Mouse (Mus musculus) CH12.LX (cell line): Measurements from ENCODE around the gene March6. TPM values are rescaled to one million over a fixed set of nuclear protein-coding genes. Genes with fewer than 3 reads are reported as not detected.

ENCODE experiments used
- DNase-seq: peaks from one replicate; pipeline ENCODE4 v3.0.0-alpha.2; 2013; ENCODE audit errors: extremely low read depth
- H3K27ac ChIP-seq: 2 replicates; pipeline ENCODE4 v1.5.1; 2012; ENCODE audit warnings: low read depth, mild to moderate bottlenecking, control low read depth, moderate library complexity; ENCODE audit not compliant: insufficient read depth
- H3K27me3 ChIP-seq: replicated peaks from 2 replicates; pipeline ENCODE3; 2012; ENCODE audit warnings: inconsistent platforms
- H3K36me3 ChIP-seq, 2 experiments: replicated peaks in 1 of 2; 2 replicates each; pipeline versions ENCODE3 to v1.6.1; 2012; ENCODE audit warnings: inconsistent platforms in 1 of 2, low read length in 1 of 2, mild to moderate bottlenecking in 1 of 2, mixed read lengths in 1 of 2, moderate library complexity in 1 of 2; ENCODE audit not compliant: control insufficient read depth in 1 of 2, insufficient read depth in 1 of 2
- H3K4me1 ChIP-seq, 2 experiments: 2 replicates each; pipeline ENCODE4 v1.6.1; 2012; ENCODE audit warnings: inconsistent platforms in 1 of 2, moderate library complexity in 1 of 2; ENCODE audit not compliant: insufficient read depth in 2 of 2, control insufficient read depth in 1 of 2
- H3K4me2 ChIP-seq: 2 replicates; pipeline ENCODE4 v1.6.1; 2012; ENCODE audit warnings: low read depth, mild to moderate bottlenecking, control low read depth; ENCODE audit not compliant: poor library complexity, insufficient read depth, severe bottlenecking
- H3K4me3 ChIP-seq, 3 experiments: fragments of 150-350 bp in 1 of 3; sonication (generic) in 1 of 3; replicated peaks in 1 of 3; 2 replicates each; pipeline versions ENCODE3 to v1.5.1; 2011 to 2012; ENCODE audit warnings: low read depth in 2 of 3, low read length in 2 of 3, mild to moderate bottlenecking in 2 of 3, moderate library complexity in 2 of 3, control low read depth in 1 of 3, improper control_type of control experiment in 1 of 3, inconsistent platforms in 1 of 3, mixed read lengths in 1 of 3; ENCODE audit not compliant: poor library complexity in 1 of 3
- H3K79me2 ChIP-seq: replicated peaks from 2 replicates; pipeline ENCODE4 v1.6.1; 2012; ENCODE audit warnings: mild to moderate bottlenecking, moderate library complexity; ENCODE audit not compliant: control insufficient read depth, poor library complexity, insufficient read depth, severe bottlenecking; ENCODE audit errors: extremely low read depth
- H3K9ac ChIP-seq: 2 replicates; pipeline ENCODE4 v1.6.1; 2012; ENCODE audit warnings: low read depth, mild to moderate bottlenecking, control low read depth, moderate library complexity; ENCODE audit not compliant: insufficient read depth
- H3K9me3 ChIP-seq: replicated peaks from 2 replicates; pipeline ENCODE3; 2012; ENCODE audit warnings: low read length, inconsistent platforms, mixed read lengths
- CHD2 ChIP-seq: IDR thresholded peaks from 2 replicates; pipeline ENCODE4 v1.6.1; 2011; ENCODE audit warnings: low read length, improper control_type of control experiment
- CTCF ChIP-seq, 2 experiments: IDR thresholded peaks in 1 of 2; conservative IDR thresholded peaks in 1 of 2; 2 replicates each; pipeline ENCODE4 v1.5.1; 2011 to 2012; ENCODE audit warnings: low read depth in 2 of 2, low read length in 2 of 2, improper control_type of control experiment in 1 of 2, inconsistent platforms in 1 of 2, mild to moderate bottlenecking in 1 of 2, moderate library complexity in 1 of 2
- ETS1 ChIP-seq: conservative IDR thresholded peaks from 2 replicates; pipeline ENCODE4 v1.6.1; 2012; ENCODE audit warnings: low read depth, mild to moderate bottlenecking, inconsistent platforms, low read length, improper control_type of control experiment, moderate library complexity
- GABPA ChIP-seq: IDR thresholded peaks from 2 replicates; pipeline ENCODE4 v1.6.1; 2012; ENCODE audit warnings: low read depth, low read length, improper control_type of control experiment, inconsistent platforms; ENCODE audit not compliant: insufficient replicate concordance
- HCFC1 ChIP-seq: IDR thresholded peaks from 2 replicates; pipeline ENCODE4 v1.6.1; 2012; ENCODE audit warnings: low read depth, mild to moderate bottlenecking, inconsistent platforms, low read length, improper control_type of control experiment
- IRF4 ChIP-seq: IDR thresholded peaks from 2 replicates; pipeline ENCODE4 v1.6.1; 2014; ENCODE audit warnings: low read depth, mild to moderate bottlenecking, inconsistent platforms, low read length, improper control_type of control experiment
- JUND ChIP-seq: conservative IDR thresholded peaks from 2 replicates; pipeline ENCODE4 v1.6.1; 2011; ENCODE audit warnings: low read depth, low read length, improper control_type of control experiment
- MAFK ChIP-seq: IDR thresholded peaks from 2 replicates; pipeline ENCODE4 v1.6.1; 2011; ENCODE audit warnings: low read length, improper control_type of control experiment; ENCODE audit not compliant: insufficient replicate concordance
- MAX ChIP-seq: IDR thresholded peaks from 2 replicates; pipeline ENCODE4 v1.6.1; 2011; ENCODE audit warnings: low read length, improper control_type of control experiment
- MEF2A ChIP-seq: IDR thresholded peaks from 2 replicates; pipeline ENCODE4 v1.6.1; 2014; ENCODE audit warnings: low read depth, mild to moderate bottlenecking, inconsistent platforms, low read length, improper control_type of control experiment, borderline replicate concordance
- MYC ChIP-seq: IDR thresholded peaks from 2 replicates; pipeline ENCODE4 v1.6.1; 2011; ENCODE audit warnings: low read depth, mild to moderate bottlenecking, improper control_type of control experiment, low read length
- NELFE ChIP-seq: IDR thresholded peaks from 2 replicates; pipeline ENCODE4 v1.6.1; 2011; ENCODE audit warnings: low read depth, low read length, improper control_type of control experiment
- PAX5 ChIP-seq: IDR thresholded peaks from 2 replicates; pipeline ENCODE4 v1.6.1; 2012; ENCODE audit warnings: low read length, inconsistent platforms, mixed read lengths
- RAD21 ChIP-seq: IDR thresholded peaks from 2 replicates; pipeline ENCODE4 v1.6.1; 2011; ENCODE audit warnings: low read depth, mild to moderate bottlenecking, low read length, improper control_type of control experiment, moderate library complexity
- SIN3A ChIP-seq: IDR thresholded peaks from 2 replicates; pipeline ENCODE4 v1.6.1; 2012; ENCODE audit warnings: low read length, improper control_type of control experiment, inconsistent platforms
- SMC3 ChIP-seq: IDR thresholded peaks from 2 replicates; pipeline ENCODE4 v1.6.1; 2011; ENCODE audit warnings: low read depth, low read length, improper control_type of control experiment
- TCF12 ChIP-seq: IDR thresholded peaks from 2 replicates; pipeline ENCODE4 v1.6.1; 2014; ENCODE audit warnings: low read depth, mild to moderate bottlenecking, inconsistent platforms, low read length, improper control_type of control experiment
- ZNF384 ChIP-seq: IDR thresholded peaks from 2 replicates; pipeline ENCODE4 v1.6.1; 2012; ENCODE audit warnings: low read depth, low read length, improper control_type of control experiment, inconsistent platforms
- dilution Hi-C: fragments of 300-500 bp; cut with MboI; formaldehyde crosslinking; loops from 2 replicates; pipeline ENCODE4 v1.14.3; 2020; ENCODE audit warnings: low sequenced_read_pairs; ENCODE audit not compliant: extremely low pct_unique_long_range_greater_than_20kb, extremely low pct_ligation_motif_present
- in situ Hi-C: fragments of 300-500 bp; cut with MboI; formaldehyde crosslinking; loops from 3 replicates; pipeline ENCODE4 v1.14.3; 2019; ENCODE audit warnings: low sequenced_read_pairs, low pct_ligation_motif_present, low pct_unique_long_range_greater_than_20kb, mixed read lengths
- polyA plus RNA-seq: library from polyadenylated mRNA; unstranded; fragments of >175 nt; gene quantifications from 2 replicates; pipeline ENCODE4 v1.2.1, GENCODE M21; 2012; ENCODE audit warnings: low read depth; ENCODE audit not compliant: insufficient read length
- total RNA-seq, 2 experiments: library from RNA; depleted of rRNA; stranded (reverse); fragments of 300-350 nt in 1 of 2; fragments of >200 nt in 1 of 2; gene quantifications; 2 replicates each; pipeline ENCODE4 v1.2.3; 2012 to 2014

The March6 gene
- total and polyA plus RNA-seq, 3 experiments, result 18.3 to 41.4 (median 29.1) TPM

DNA sequence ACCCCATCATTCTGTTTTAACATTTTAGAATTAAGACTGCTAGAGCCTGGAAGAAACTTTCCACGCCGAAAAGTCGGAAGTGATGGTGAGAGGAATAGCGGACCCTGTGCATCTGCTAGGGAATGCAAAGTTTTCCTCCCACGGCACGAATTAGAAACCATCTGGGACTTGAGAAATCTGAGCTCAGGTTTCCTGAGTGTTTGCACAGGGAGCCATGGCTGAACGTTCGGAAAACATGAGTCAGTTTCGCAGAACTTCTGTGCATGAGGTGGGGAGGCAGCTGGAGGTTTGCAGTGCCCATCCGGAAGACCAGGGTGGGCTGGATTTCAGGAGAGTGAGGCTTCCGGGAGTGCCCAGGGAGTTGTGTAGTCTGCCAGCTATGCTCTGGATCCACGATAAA, 102.3 kb downstream of the March6 start (continued):
- peak; percentile 91 for TF ChIP-seq JUND
- no peak for TF ChIP-seq SMC3
- no peak for TF ChIP-seq PAX5
- no peak; the same call in 1 of the 2 replicates for TF ChIP-seq TCF12
- TF ChIP-seq CHD2, result 0 out of 2 replicates have a peak, but pooled peaks have one; percentile 37
- no peak for TF ChIP-seq ZNF384
- peak; percentile 58; the same call in 1 of the 2 replicates for TF ChIP-seq SIN3A
- TF ChIP-seq MAFK, result 0 out of 2 replicates have a peak, but pooled peaks have one; percentile 35
- 0 out of 2 replicates have a peak, but pooled peaks have one; percentile 31 for TF ChIP-seq MYC

DNA sequence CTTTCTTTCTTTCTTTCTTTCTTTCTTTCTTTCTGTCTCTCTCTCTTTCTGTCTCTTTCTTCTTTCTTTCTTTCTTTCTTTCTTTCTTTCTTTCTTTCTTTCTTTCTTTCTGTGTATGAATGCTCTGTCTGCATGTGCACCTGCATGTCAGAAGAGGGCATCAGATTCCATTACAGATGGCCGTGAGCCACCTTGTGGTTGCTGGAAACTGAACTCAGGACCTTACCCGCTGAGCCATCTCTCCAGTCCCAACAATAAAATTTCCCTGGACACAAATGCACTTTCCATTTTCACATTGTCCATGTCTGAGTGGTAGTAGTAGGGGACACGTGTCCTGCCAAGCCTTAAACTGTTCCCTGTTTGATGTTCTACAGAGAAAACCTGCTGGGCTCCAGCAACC, 103.5 kb downstream of the March6 start:
- Histone ChIP-seq H3K27ac (no peak overlapping the region), H3K36me3 (no peaks in the 10 kb centered on the region), H3K4me2 (no peak overlapping the region), H3K4me3 (no peak overlapping the region), H3K9ac (no peak overlapping the region), H3K27me3 (peaks cover 2% of the 10 kb centered on the region), H3K9me3 (no peaks in the 10 kb centered on the region), H3K79me2 (no peaks in the 10 kb centered on the region), H3K4me1 (peaks cover 27 to 59% of the 10 kb centered on the region in 2 experiments)
- in situ Hi-C loops, result loop anchor here (25.0 kb wide), 1 partner anchor 490 kb away; no protein-coding TSS in a partner anchor
- DNase-seq, result peak; percentile 40
- dilution Hi-C loops, result no loop called here
- TF ChIP-seq CHD2 (no peak), CTCF (conservative IDR thresholded peaks at IDR 0.05 in 1 of 2, IDR thresholded peaks at IDR 0.05 in 1 of 2; ENCODE audit: low read depth in 2 of 2, low read length in 2 of 2) (peak; percentile 8 to 92; a peak in 2 of 4 replicates), HCFC1 (no peak), ETS1 (0 out of 2 replicates have a peak, but pooled peaks have one; percentile 8), MAFK (no peak), NELFE (peak; percentile 28; the same call in 1 of the 2 replicates), MAX (peak; percentile 28; the same call in 1 of the 2 replicates), RAD21 (peak; percentile 58), GABPA (no peak), PAX5 (no peak), SMC3 (peak; percentile 79), IRF4 (0 out of 2 replicates have a peak, but pooled peaks have one; percentile 51), MEF2A (no peak)
